Mouse (Mus musculus): ENCODE results near the gene Tnc. TPM values are rescaled to one million over a fixed set of nuclear protein-coding genes. Genes with fewer than 3 reads are reported as not detected.

The Tnc gene
- total RNA-seq, 2 experiments from 2014 or later: 11.4 to 13.8 TPM

DNA sequence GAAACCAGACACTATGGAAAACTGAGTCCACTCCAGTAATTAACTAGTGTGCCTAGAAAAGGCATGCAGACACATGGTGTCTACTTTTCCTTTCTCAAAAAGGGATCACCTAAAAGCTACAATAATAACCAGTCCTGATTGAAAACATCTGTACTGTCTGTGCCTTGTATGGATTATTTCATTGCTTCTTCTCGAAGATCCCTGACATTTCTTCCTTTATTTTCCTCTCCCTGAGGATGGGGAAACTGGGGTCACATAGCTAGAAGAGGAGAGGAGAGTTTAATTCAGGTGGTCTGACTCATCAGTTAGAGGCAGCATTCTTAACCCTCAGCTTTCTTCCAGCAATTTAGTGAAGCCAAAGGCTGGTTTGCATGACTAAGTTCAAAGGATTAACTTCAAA is 17.3 kb downstream of the Tnc start:
- DNase-seq: no peak
- intact Hi-C loops (cut with DNase I): no loop called here

DNA sequence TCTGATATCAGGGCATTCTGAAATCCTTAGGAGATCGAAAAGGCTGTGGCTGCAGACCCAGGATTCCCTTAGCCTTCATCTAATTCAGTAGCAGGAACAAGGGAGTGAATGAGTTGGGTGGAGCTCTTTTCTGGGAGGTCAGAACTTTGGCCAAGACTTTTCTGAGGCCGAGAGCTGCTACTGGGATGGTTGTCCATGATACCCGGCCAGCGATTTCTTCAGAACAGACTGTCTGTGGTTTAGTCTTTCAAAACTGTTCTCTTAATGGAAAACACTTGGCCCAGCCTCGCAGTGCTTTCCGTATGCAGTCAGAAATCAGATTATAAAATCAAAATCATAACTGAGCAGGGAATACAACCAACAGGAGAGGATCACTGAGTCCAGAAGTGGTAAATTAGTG is 21.2 kb downstream of the Tnc start:
- DNase-seq: peak; percentile 15 to 28
- intact Hi-C loops (cut with DNase I): no loop called here

DNA sequence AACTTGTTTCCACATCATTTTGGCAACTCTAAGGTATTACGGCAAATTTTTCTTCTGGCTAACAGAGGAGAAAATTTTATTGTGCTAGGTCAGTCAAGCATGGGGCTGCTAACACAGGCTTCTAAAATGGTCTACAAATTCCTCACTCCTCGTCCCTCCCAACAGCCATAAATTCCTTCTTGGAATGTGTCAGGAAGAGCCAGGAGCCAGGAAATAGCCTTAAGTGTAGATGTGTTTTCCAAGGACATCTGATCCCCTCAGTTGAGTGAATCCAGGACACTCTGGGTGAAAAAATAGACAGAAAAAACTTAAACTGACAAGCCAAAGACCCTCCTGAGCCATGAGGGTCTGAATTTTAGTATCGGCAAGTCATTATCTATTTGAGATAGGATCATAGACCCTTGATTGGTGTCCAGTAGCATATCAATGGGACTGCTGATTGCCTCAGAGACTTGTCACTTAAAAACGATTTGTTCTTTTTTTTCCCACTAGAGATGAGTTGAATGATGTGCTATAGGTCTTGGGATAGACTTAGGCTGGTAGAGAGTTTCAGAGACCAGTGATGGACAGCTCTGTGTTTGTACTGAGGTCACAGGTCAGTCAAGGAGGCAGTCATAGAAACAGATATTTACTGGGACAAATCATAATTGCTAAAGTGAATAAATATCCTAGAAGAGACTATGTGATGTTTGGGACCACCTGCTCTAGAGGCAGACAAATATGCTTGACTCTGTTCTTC is 22.6 kb downstream of the Tnc start:
- intact Hi-C loops (cut with DNase I): no loop called here
- no peak for DNase-seq

DNA sequence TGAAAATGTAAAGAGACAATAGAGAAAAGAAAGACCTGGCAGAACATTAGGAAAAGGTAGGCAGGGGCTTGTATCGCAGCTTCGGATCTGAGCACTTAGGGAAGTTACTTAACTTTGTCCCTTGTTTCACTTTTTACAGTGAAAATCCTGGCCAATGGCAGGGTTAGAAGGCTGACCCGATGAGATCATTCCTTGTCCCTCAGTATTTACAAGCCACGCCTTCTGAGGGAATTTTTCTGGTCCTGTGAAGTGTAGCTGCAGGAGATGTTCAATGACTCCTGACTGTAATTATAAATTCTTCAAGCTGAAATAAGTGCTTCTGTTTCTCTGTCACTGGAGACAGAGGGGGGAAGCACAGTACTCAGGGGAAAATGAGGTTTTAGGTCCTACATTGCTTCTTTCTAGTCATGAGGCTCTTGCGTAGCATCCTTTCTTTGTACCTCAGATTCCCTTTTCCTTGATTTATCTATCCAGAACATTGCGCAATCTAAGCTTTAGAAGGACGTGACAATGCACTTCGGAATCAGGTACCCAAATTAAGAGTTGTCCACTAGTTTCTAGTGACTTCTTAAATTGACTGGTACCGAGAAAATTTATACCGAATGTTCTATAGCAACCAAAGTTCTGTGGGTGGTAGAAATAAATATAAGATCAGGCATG is 25.8 kb downstream of the Tnc start:
- no peak for DNase-seq
- intact Hi-C loops (cut with DNase I): no loop called here

DNA sequence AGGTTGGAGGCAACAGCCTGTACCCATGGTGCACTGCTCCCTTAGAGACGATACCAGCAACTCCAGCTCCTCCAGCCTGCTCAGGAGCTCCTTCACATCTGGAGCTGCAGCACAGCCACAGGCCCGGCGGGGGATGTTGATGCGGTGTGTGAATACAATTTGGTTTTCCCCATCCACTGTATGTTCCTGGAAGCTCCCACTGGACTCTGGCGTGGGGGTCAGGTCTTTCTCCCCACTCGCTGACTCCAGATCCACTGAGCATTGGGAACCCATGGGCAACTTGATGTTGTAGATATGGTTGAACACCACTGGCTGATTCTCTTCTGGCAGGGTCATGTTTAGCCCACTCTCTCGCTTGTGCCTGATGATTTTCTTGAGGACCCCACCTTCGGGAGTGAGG is 26.7 kb downstream of the Tnc start:
- no peak for DNase-seq
- intact Hi-C loops (cut with DNase I): no loop called here

DNA sequence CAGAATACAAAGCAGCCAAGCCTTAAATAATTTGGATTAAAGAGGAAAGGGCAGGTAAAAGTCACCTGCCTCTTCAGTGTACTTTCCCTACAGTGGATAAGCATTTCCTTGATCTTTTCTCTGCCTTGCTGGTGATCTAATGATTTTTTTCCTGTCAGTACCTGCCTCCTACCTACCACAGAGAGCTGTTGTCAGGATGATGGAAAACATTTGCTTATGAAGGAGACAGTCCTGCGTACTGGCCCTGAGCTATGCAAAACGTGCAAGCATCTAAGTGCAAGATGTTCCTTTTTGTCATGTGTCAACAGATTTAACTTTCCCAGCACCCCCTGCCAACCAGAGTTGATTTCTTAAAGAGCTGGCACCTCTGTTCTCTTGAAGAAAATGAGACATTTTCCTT is 35.5 kb downstream of the Tnc start:
- intact Hi-C loops (cut with DNase I): no loop called here

DNA sequence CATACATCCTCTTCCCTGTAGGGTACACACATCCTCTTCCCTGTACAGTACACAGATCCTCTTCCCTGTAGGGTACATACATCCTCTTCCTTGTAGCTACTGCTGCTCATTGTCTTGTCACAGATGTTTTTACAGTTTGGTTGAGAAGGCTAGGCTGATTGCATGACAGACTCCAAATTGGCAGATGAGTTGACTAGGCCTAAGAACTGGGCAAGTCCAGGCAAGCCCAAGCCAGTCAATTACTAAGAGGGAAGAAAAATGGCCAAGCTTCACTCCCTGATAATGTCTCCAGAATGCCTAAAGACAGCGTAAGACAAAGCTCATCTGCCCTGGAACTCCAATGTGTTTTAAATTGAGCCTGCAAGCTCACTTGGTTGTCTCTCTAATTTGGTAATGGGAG is 36.9 kb downstream of the Tnc start:
- no peak for DNase-seq
- intact Hi-C loops (cut with DNase I): no loop called here

More for the DNA sequence above, 35.5 kb downstream of the Tnc start:
- no peak for DNase-seq

DNA sequence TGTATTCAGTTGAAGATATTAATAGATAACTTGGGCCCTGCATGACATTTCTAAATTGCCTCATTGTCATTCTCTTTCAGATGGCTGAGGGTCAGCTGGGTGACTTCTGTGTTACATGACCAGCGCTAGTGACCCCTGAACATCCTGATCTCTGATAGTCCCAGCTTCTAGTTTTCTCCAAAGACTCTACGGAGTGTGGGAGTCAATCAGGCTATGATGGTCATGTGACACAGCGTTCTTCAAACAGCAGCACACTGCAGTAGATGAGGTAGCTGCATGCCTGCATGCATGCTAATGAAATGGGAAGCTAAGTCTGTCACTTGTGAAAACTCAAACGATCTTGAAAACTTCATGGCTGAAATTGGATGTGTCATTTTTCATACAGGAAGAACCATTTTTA is 41.6 kb downstream of the Tnc start:
- no peak for DNase-seq
- intact Hi-C loops (cut with DNase I): no loop called here

DNA sequence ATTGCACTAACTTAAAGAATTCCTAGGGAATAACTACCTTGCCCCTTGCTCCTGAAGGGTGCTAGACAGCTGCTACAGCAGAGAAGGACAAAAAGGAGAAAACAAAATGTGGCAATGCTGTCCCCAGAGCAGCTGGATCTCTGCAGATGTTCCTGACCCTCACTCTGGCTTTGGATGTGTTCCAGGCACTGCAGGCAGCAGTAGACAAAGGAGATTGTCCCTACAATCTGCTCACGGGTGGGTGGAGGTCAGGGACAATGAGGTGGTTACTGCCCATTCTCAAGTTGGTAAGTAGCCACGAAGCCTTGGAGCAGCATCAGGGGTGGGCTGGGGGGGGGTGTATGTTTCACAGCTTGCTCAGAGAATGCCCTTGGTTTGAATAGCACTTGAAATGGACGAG is 43.1 kb downstream of the Tnc start:
- intact Hi-C loops (cut with DNase I): no loop called here
- no peak for DNase-seq

DNA sequence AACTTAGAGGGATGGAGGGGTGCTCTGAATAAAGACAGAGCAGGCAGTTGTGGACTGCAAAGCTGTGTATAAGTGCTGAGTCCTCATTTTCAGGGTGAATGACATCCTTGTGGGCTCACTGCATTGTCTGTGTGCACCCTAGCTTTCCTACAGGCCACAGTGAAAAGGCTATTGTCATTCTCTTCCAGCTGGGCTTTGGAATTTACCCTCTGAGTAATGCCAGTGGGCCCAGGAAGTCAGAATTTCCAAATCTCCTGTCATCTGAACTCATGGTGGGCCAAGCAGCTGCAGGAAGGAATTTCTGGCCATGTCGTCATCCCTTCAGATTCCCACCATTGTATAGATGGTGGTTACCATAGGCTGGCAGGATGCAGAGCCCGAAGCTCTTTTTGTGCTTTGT is 44.6 kb downstream of the Tnc start:
- intact Hi-C loops (cut with DNase I): no loop called here

DNA sequence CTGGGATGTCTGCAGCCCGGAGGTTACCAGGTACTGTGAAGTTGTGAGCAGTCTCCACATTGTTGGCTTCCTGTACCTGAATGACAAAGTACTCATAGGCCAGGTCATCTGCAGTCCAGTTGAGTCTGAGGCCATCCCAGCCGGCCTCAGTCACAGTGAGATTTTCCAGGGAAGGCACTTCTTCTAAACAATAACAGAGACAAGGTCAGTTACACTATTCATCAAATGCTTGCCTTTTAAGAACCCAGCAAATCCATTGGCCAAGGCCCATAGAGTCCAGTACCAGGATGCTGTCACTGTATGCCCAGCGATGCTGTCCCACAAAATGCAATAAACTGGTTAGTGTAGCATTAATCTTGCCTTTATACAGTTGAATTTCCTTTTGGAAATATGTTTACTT is 46.0 kb downstream of the Tnc start:
- no peak for DNase-seq
- intact Hi-C loops (cut with DNase I): no loop called here

More for the DNA sequence above, 44.6 kb downstream of the Tnc start:
- no peak for DNase-seq

DNA sequence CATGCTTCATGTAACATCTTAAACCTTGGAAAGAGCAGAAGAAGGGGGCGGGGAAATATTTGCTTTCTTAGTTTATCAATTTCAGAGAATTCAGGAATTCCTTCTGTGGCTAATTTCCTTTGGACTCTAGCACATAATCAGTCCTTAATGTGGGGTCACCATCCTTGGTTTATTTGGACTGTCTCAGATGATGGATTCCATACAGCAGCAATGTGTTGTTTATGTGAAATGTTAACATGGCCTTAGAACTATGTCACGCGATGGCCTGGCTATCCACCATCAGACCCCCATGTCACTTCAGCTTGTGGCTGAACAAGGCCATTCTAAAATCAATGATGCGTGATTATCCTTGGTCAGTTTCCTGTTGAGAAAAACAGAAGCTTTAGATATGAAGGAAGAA is 46.5 kb downstream of the Tnc start:
- DNase-seq: no peak
- intact Hi-C loops (cut with DNase I): no loop called here

DNA sequence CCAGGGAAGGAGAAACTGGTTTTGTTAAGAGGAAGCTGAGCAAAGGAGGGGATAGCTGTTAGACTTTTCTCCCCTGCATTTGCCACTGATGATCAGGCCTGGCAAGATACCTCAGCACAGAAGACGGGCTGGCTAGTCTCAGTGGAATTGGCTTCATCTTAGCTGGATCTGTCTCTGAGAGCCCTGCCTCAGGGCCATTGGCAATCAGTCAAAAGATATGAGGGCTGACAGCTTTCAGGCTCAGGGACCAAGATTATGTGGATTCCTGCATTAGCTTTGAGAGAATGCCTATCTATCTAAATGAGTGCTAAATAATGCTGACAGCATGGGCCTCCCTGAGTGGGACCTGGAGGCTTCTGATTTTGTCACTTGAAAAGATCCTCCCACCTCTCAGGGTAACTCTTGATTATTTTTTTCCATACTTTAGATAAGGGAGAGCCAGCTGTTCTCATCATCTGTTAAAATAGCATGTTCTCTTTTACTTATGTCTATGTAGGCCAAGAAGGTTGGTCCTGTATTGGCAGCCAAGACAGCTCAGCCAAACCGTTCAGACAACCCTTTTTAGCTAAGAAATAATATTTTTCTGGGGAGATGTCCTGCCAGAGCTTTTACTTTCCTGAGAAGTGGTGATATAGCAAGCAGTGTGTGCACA is 53.2 kb downstream of the Tnc start:
- peak in 1 of 2 experiments; percentile 11 for DNase-seq
- intact Hi-C loops (cut with DNase I): no loop called here

DNA sequence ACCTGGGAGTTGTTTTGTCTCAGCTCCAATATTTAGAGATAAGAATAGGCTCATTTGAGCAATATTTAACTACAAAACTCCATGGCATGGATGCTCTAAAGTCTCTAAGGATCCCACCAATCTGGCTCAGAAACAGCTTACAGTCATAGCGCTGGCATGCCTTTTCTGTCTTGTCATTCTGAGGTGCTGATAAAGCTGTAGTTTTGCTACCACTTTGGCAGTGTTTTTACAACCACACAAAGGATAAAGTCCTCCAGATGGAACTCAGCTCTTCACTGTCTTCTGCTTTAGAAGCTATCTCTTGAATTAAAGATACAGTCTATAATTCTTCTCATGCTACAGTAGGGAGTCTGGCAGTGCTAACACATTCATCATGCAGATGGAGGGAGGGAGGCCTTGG is 56.6 kb downstream of the Tnc start:
- intact Hi-C loops (cut with DNase I): no loop called here
- peak in 1 of 2 experiments; percentile 9 for DNase-seq

DNA sequence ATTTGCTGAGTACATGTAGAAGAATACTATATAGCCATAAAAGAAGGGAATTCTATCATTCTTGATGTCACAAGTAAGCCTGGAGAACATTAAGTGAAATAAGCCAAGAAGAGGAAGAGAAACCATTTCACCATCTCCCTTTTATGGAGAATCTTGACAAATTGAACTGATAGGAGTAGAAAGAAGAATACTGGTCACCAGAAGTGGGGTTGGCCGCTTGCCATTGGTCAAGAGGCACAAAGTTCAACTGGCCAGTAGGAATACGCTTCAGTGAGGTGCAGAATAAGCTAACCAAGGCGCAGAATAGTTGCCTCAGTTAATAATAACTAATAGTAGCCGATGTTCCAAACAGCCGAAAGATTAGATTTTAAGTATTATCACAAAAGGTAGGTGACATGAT is 58.7 kb downstream of the Tnc start:
- intact Hi-C loops (cut with DNase I): no loop called here
- DNase-seq: no peak

DNA sequence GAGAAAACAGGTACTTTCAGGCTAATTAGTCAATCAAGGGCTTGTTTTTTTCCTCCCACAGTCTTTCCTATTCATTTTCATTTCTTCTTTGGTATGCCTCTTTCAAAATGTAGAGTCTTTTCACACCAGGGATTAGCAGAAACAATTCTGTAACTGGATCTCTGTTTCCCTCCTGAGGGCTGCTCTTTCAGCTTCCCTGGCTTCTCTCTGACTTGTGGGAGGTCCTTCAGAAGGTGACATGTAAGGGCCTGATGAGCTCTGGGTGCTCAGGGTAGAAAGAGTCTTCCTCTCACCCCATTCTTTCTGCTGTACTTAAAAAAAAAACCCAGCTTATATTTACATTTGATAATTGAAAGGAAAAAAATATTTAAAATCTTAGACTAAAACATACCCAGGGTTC is 60.2 kb downstream of the Tnc start:
- DNase-seq: no peak

DNA sequence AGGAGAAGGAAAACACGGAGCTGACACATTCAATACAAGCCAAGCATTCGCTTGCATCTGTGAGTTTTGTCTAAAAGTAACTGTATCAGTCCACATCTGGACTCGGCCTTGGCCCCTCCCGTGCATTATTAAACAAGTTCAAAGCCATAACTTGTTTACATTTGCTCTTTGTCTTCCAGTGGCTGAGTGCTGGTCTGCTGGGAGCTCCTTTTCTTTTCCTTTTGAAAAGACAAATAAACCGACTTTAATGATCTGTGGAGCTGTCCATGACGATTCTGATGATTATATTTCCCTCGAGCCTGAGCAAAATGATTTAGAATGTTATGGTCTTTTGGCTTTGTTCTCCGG is 63.7 kb downstream of the Tnc start:
- intact Hi-C loops (cut with DNase I): no loop called here
- DNase-seq: no peak

More for the DNA sequence above, 60.2 kb downstream of the Tnc start:
- intact Hi-C loops (cut with DNase I): no loop called here

DNA sequence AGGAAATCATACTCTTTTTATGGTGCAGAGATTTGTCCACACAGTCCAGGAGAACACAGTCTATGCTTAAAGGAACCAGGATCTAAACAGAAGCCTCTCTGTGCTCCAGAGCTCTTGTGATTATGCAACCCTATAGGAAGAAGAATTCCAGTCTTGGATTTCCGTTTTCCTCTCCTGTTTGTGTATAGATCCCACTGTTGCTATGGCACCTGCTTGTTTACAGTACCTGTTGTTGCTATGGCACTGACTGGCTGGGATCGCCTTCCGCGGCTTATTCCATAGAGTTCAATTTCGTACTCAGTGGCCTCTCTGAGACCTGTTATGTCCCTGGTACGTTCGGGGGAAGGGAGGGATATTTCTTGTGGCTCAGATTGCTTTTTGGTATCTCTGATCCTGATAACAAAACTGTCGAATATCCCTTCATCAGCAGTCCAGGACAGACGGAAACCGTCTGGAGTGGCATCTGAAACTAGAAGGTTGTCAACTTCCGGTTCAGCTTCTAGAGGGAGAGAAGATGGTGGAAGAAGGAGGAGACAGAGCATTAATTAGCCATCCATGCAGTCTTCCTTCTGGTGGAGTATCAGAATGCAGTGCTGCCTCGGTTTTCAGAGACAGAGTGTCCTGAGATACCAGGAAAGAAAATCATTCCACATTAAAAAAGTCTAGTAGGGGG is 64.3 kb downstream of the Tnc start:
- intact Hi-C loops (cut with DNase I): no loop called here
- DNase-seq: no peak

DNA sequence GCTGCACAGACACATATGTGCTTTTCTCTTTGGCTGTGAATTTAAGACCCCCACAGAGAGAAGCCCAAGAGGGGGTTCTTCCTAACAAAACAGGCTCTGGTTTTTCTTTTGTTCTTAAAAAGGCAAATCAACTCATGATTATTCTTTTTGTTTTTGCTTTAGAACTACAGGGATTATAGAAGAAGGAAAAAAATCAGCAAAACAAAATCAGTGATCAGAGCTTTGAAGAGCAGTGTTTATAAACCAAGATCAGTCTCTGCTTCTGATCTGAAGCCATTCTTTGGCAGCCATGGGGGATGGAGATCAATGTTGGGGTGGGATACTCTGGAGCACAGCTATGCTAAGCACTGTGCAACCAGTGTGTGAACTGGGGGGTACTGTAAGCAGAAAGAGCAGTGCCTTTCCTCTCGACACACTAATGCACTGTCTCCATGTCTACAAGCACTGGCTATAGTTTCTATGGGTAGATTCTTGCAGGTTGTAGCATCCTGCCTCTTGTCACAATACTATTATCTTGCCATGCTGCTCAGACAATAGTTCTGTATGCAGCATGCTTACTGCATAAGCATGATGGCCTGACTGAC is 66.5 kb downstream of the Tnc start:
- intact Hi-C loops (cut with DNase I): no loop called here

DNA sequence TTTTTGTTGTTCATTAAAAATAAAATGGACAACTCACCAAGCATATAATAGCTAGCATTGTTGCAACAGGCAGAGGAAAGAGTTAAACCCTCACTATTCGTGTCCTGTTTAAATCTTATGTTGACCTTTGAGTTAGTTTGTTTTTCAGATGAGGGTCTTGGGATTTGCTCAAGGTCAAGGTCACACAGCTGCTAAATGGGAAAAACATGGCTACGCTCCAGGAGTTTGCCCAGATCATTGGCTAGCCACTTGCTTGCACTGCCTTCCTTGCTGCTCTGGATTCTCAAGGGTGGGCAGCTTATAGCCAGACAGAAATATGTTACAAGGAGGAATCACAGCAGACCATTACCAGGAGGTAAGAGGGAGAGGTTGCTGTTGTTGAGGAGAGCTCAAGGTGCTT is 67.2 kb downstream of the Tnc start:
- intact Hi-C loops (cut with DNase I): no loop called here
- DNase-seq: no peak

More for the DNA sequence above, 66.5 kb downstream of the Tnc start:
- no peak for DNase-seq

DNA sequence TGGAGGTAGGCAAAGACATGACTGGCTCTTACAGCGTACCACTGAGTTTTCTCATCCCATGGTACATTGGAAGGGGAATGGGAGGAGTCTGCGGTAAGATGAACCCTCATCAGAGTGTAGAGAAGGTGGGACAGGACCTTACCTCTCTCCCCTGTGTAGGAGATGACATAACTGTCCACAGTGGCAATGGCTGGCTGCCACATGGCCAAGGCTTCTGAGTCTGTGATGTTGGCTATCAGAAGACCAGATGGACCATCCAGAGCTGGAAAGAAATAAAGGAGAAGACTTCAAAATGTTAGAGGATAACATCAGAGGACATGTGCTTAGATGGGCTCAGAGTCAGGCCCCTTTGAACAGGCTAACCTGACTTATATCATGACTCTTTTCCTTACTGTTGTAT is 74.3 kb downstream of the Tnc start:
- no peak for DNase-seq
- intact Hi-C loops (cut with DNase I): no loop called here
